Mouse (Mus musculus) small intestine, adult 10 weeks (tissue): ENCODE data around the gene Fam205c. TPM values are rescaled to one million over a fixed set of nuclear protein-coding genes. Genes with fewer than 3 reads are reported as not detected.

Experiments
- polyA plus RNA-seq: library from polyadenylated mRNA; stranded (reverse); fragments of 350-450 nt; fragmentation: Illumina TruSeq; extraction: RNeasy Lipid Tissue Mini Kit (QIAGEN cat#74804); gene quantifications from one replicate; pipeline ENCODE4 v1.2.3, GENCODE M21; 2014; ENCODE audit warnings: low replicate concordance

The Fam205c gene
- polyA plus RNA-seq: 0.26 TPM

DNA sequence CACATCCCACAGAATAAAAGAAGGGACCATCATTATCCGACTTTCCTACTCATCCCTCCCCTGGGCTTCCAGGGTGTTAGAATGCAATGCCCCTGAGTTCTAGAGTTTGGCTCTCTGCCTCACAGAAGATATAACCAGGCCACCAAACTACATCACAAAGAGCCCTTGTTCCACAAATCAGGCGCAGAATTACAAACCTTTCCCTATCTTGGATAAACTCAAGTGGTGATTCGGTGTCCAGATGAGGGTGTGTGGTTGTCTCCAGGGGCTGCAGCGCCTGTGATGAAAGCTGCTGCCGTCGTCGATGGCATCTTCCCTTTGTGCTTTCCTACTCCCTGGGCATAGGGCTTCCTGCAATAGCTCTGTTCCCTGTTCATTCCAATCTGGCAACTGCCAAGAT, at the start of gene Fam205c:
Fam205c (minus strand) TSS at position 101 of the 400 bp plus-strand sequence.

DNA sequence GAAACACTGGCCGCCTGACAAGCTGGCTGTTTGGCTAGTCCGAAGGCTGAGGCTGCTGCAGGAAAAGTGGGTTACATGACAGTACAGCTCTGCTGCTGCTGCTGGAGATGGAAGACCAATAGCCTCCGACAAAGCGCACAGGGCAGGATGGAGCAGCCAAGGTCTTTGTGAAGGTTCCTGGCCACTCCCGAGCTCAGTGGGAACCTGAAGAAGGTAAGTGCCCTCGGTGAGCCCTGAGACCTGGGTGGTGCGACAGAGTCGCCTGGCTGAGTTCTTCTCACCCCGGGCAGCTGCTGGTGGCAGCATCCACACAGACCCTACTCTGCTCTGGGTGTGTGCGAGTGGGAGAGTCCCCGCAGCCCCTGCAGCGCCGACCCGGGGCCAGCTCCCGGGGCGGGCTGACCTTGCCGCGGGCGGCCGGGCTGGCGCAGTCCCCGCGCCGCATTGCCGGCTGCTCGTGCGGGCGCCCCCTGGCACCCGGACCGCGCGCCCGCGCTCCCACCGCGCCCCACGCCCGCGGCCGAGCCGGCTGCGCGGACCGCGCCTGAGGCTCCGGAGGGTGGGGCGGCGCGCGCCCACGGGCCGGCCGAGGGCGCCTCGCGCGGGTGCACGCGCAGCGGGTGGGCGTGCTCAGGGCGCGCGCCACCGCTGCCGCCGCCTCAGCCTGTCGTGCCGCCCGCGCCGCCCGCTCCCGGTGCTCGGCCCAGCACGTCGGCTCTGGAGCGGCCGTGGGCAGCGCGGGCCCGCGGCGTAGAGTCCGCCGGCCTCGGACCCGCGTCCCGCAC, 42.8 kb upstream of the Fam205c start, which contains the start of gene Phf24:
Phf24 (plus strand) TSS at position 44 of the 785 bp plus-strand sequence.

DNA sequence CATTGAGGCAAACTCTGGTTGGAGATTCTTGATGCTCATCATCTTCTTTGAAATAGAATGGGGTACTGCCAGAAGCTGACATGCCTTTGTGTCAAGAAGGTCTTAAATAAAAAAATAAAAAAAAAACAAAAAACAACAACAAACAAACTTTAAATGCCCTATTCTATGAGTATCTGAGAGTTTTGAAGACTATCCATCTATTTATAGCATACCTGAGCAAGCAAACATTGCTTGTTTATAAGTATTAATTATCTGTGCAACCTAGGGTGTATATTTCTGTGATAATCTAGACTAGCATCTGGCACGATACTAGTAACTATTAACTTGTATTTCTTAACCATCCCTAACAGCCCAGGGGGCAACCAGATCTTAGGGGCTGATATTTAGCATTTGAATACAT, 17.4 kb downstream of the Fam205c start, which contains the start of gene Gm12394:
Gm12394 (minus strand) TSS at position 101 of the 400 bp plus-strand sequence.

DNA sequence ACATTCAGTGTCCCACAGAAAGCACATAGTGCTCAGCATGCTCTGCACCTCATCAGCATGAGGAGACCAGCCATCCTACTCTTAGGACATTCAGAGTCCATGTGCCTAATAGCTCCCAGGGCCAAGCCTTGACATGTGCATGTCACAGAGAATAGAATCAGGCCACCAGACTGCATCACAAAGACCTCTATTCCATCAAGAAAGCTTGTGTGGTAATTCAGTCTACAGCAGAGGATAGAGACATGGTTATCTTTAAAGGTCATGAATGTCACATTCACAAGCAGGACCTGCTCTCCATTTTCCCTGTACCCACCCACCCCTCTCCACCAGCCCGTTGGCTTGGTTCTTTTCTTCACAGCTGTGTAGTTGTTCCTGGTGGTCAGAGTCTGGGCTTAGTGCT, 20.2 kb downstream of the Fam205c start, which contains the start of gene Fam205a1:
Fam205a1 (minus strand) TSS at position 101 of the 400 bp plus-strand sequence.

Other genes starting within 250 kb of the Fam205c start
- not detected for gene Gm2564, start 244.5 kb downstream of the Fam205c start, polyA plus RNA-seq
- gene Ccl27b, start 219.0 kb downstream of the Fam205c start, polyA plus RNA-seq: not detected
- gene Il11ra2, start 212.3 kb downstream of the Fam205c start, polyA plus RNA-seq: not detected
- gene 4930578G10Rik, start 138.7 kb downstream of the Fam205c start, polyA plus RNA-seq: not detected
- not detected for gene Ccl19, start 117.7 kb downstream of the Fam205c start, polyA plus RNA-seq
- gene Ccl21a, start 100.2 kb downstream of the Fam205c start, polyA plus RNA-seq: not detected
- not detected for gene Fam205a1, start 20.3 kb downstream of the Fam205c start, polyA plus RNA-seq
- not detected for gene Gm12394, start 17.5 kb downstream of the Fam205c start, polyA plus RNA-seq
- gene Phf24, start 42.4 kb upstream of the Fam205c start, polyA plus RNA-seq: 0.22 TPM
- gene Dnajb5, start 75.6 kb upstream of the Fam205c start, polyA plus RNA-seq: 0.48 TPM
- gene 1700022I11Rik, start 95.4 kb upstream of the Fam205c start, polyA plus RNA-seq: not detected
- gene Vcp, start 126.3 kb upstream of the Fam205c start, polyA plus RNA-seq: 100 TPM
- 4.8 TPM for gene Fancg, start 136.3 kb upstream of the Fam205c start, polyA plus RNA-seq
- gene Pigo, start 151.6 kb upstream of the Fam205c start, polyA plus RNA-seq: 1.2 TPM
- 8.4 TPM for gene Stoml2, start 157.5 kb upstream of the Fam205c start, polyA plus RNA-seq
- 4.2 TPM for gene Fam214b, start 172.0 kb upstream of the Fam205c start, polyA plus RNA-seq
- gene Unc13b, start 184.7 kb upstream of the Fam205c start, polyA plus RNA-seq: 6.9 TPM